Mouse (Mus musculus) heart, adult 18-20 months (tissue): ENCODE data around the gene Fam124a. TPM values are rescaled to one million over a fixed set of nuclear protein-coding genes. Genes with fewer than 3 reads are reported as not detected.
"Not testable (repeated sequence)": the region's sequence is repeated elsewhere in the genome, so short reads cannot be mapped to it uniquely, and the experiment has no call there.

ENCODE experiments used
- DNase-seq, 2 experiments: peaks; one replicate each; pipeline ENCODE4 v3.0.0; 2021 to 2022; ENCODE audit warnings: mixed read lengths in 1 of 2
- long read RNA-seq, 2 experiments: library from polyadenylated mRNA; stranded (forward); transcript quantifications; one replicate each; pipeline ENCODE4 v2.0.0; 2021
- total RNA-seq, 2 experiments: library from RNA; stranded (reverse); gene quantifications; 2 replicates each; pipeline ENCODE4 v1.2.3; 2021

The Fam124a gene
- total RNA-seq = 1 to 10 TPM; 3.8 to 3.9 TPM
- long read RNA-seq, experiment 1, partial matches to known transcripts = 0 of 4 reads
- long read RNA-seq, experiment 1, other reads (novel, unspliced or antisense) = 4 of 4 reads
- long read RNA-seq, experiment 2 = 0 reads

- DNase-seq = peak; percentile 77 to 81
Measured at GRCm38 (mm10) chr14:62555309-62555829, at the start of gene Fam124a. Gene Fam124a (plus strand): TSS chr14:62555737.

GRCm38 (mm10) chr14:62506261-62506660, 49.3 kb upstream of the Fam124a start:
- DNase-seq = no peak

- DNase-seq = peak; percentile 73 to 77
Measured at GRCm38 (mm10) chr14:62509350-62509749, 46.2 kb upstream of the Fam124a start.

GRCm38 (mm10) chr14:62512845-62513244, 42.7 kb upstream of the Fam124a start:
- no peak for DNase-seq

- DNase-seq = no peak
Measured at GRCm38 (mm10) chr14:62530951-62531350, 24.6 kb upstream of the Fam124a start.

- DNase-seq = peak; percentile 40 to 69
Measured at GRCm38 (mm10) chr14:62536127-62536526, 19.4 kb upstream of the Fam124a start.

GRCm38 (mm10) chr14:62536988-62537387, 18.5 kb upstream of the Fam124a start:
- DNase-seq = peak; percentile 13 to 33

- DNase-seq = peak; percentile 19 to 28
Measured at GRCm38 (mm10) chr14:62539834-62540233, 15.7 kb upstream of the Fam124a start.

- DNase-seq = peak; percentile 12 to 46
Measured at GRCm38 (mm10) chr14:62541751-62542150, 13.8 kb upstream of the Fam124a start.

GRCm38 (mm10) chr14:62546296-62546695, 9.2 kb upstream of the Fam124a start:
- no peak for DNase-seq

GRCm38 (mm10) chr14:62546746-62547145, 8.8 kb upstream of the Fam124a start:
- DNase-seq = no peak

- DNase-seq = no peak
Measured at GRCm38 (mm10) chr14:62550121-62550520, 5.4 kb upstream of the Fam124a start.

GRCm38 (mm10) chr14:62552771-62553170, 2.8 kb upstream of the Fam124a start:
- no peak for DNase-seq

- DNase-seq = no peak
Measured at GRCm38 (mm10) chr14:62553786-62554185, 1.8 kb upstream of the Fam124a start.

- DNase-seq = peak; percentile 47 to 51
Measured at GRCm38 (mm10) chr14:62555840-62556810, 588 bp downstream of the Fam124a start.

- DNase-seq = no peak
Measured at GRCm38 (mm10) chr14:62557111-62557510, 1.6 kb downstream of the Fam124a start.

- DNase-seq = no peak
Measured at GRCm38 (mm10) chr14:62561875-62562748, 6.6 kb downstream of the Fam124a start.

- no peak for DNase-seq
Measured at GRCm38 (mm10) chr14:62563679-62564078, 8.1 kb downstream of the Fam124a start.

GRCm38 (mm10) chr14:62566821-62567220, 11.3 kb downstream of the Fam124a start, which contains the start of gene Gm4131:
Gene Gm4131 (minus strand): TSS chr14:62566921.
- DNase-seq = not testable (repeated sequence)

- no peak for DNase-seq
Measured at GRCm38 (mm10) chr14:62569463-62569862, 13.9 kb downstream of the Fam124a start.

GRCm38 (mm10) chr14:62570299-62570698, 14.8 kb downstream of the Fam124a start:
- peak; percentile 28 to 67 for DNase-seq

GRCm38 (mm10) chr14:62573454-62573853, 17.9 kb downstream of the Fam124a start:
- peak in 1 of 2 experiments; percentile 13 for DNase-seq
